Mouse (Mus musculus) layer of hippocampus, adult 9-11 months (tissue): ENCODE results near the gene Cnfn.
A peak's percentile ranks its signal among the peaks of the same experiment; 100 is the strongest.
"Not testable (repeated sequence)": the region's sequence is repeated elsewhere in the genome, so short reads cannot be mapped to it uniquely, and the experiment has no call there.

Experiments used
- DNase-seq: peaks from one replicate; pipeline ENCODE4 v3.0.0; 2022

Gene Cnfn

GRCm38 (mm10) chr7:25358721-25359206 is 10.8 kb downstream of the Cnfn start:
- DNase-seq = no peak

- DNase-seq = no peak
These were observed 20.7 kb downstream of the Cnfn start for GRCm38 (mm10) chr7:25348861-25349260.

GRCm38 (mm10) chr7:25341000-25341784 is 28.3 kb downstream of the Cnfn start:
- peak; percentile 67 for DNase-seq

- DNase-seq = no peak
These were observed 30.2 kb downstream of the Cnfn start for GRCm38 (mm10) chr7:25339329-25339728.

GRCm38 (mm10) chr7:25334472-25334871 is 35.1 kb downstream of the Cnfn start:
- no peak for DNase-seq

- DNase-seq = peak; percentile 70
These were observed 35.8 kb downstream of the Cnfn start for GRCm38 (mm10) chr7:25333596-25334307.

GRCm38 (mm10) chr7:25326233-25326632 is 43.3 kb downstream of the Cnfn start:
- no peak for DNase-seq

- not testable (repeated sequence) for DNase-seq
These were observed 44.1 kb downstream of the Cnfn start for GRCm38 (mm10) chr7:25325431-25325830.

GRCm38 (mm10) chr7:25323219-25323618 is 46.3 kb downstream of the Cnfn start:
- DNase-seq = no peak

GRCm38 (mm10) chr7:25322058-25322484 is 47.5 kb downstream of the Cnfn start:
- DNase-seq = no peak
